Mouse (Mus musculus) common myeloid progenitor, adult 5-6 weeks (primary cell): ENCODE data around the gene Dock9. TPM values are rescaled to one million over a fixed set of nuclear protein-coding genes. Genes with fewer than 3 reads are reported as not detected.

Source experiments
- ATAC-seq: replicated peaks from 2 replicates; pipeline ENCODE4 v1.8.0; 2016; ENCODE audit warnings: low read depth, mild to moderate bottlenecking, moderate TSS enrichment, inconsistent platforms; ENCODE audit not compliant: poor library complexity, severe bottlenecking
- total RNA-seq: library from RNA; stranded (forward); fragments of 200-1000, 187-1606 nt; gene quantifications from 2 replicates; pipeline ENCODE4 v1.2.3, GENCODE M21; 2017

Dock9 gene
- total RNA-seq, result 5.7 and 6.7 TPM in 2 replicates

- peak; percentile 65 for ATAC-seq
Observed at GRCm38 (mm10) chr14:121797457-121798410, at the start of gene Dock9. TSS of gene Dock9 (minus strand) at chr14:121797837.

- ATAC-seq, result no peak
Observed at GRCm38 (mm10) chr14:121844486-121844885, 46.8 kb upstream of the Dock9 start.

GRCm38 (mm10) chr14:121840217-121840616 is 42.6 kb upstream of the Dock9 start:
- ATAC-seq, result peak; percentile 60

GRCm38 (mm10) chr14:121838161-121838560 is 40.5 kb upstream of the Dock9 start:
- no peak for ATAC-seq

- no peak for ATAC-seq
Observed at GRCm38 (mm10) chr14:121833001-121833520, 35.4 kb upstream of the Dock9 start.

- ATAC-seq, result peak; percentile 96
Observed at GRCm38 (mm10) chr14:121829816-121830442, 32.3 kb upstream of the Dock9 start.

GRCm38 (mm10) chr14:121827091-121827490 is 29.5 kb upstream of the Dock9 start:
- no peak for ATAC-seq

- ATAC-seq, result no peak
Observed at GRCm38 (mm10) chr14:121825521-121826445, 28.1 kb upstream of the Dock9 start.

- peak; percentile 38 for ATAC-seq
Observed at GRCm38 (mm10) chr14:121824322-121825103, 26.9 kb upstream of the Dock9 start.

- ATAC-seq, result peak; percentile 36; the same call in 1 of the 2 replicates
Observed at GRCm38 (mm10) chr14:121822997-121823396, 25.4 kb upstream of the Dock9 start.

GRCm38 (mm10) chr14:121822506-121822905 is 24.9 kb upstream of the Dock9 start:
- peak; percentile 45 for ATAC-seq

GRCm38 (mm10) chr14:121806791-121807190 is 9.2 kb upstream of the Dock9 start:
- ATAC-seq, result no peak

GRCm38 (mm10) chr14:121806316-121806715 is 8.7 kb upstream of the Dock9 start:
- ATAC-seq, result no peak

- ATAC-seq, result peak; percentile 69
Observed at GRCm38 (mm10) chr14:121804461-121804860, 6.8 kb upstream of the Dock9 start.

GRCm38 (mm10) chr14:121800962-121801361 is 3.3 kb upstream of the Dock9 start:
- ATAC-seq, result peak; percentile 31; the same call in 1 of the 2 replicates

- no peak for ATAC-seq
Observed at GRCm38 (mm10) chr14:121799112-121799511, 1.5 kb upstream of the Dock9 start.

- ATAC-seq, result peak; percentile 75
Observed at GRCm38 (mm10) chr14:121798411-121798799, 768 bp upstream of the Dock9 start.

GRCm38 (mm10) chr14:121796571-121797456 is 823 bp downstream of the Dock9 start:
- ATAC-seq, result no peak
